Mouse (Mus musculus) granulocyte monocyte progenitor cell, adult 5-6 weeks (primary cell): Measurements from ENCODE around the gene H2afj. TPM values are rescaled to one million over a fixed set of nuclear protein-coding genes. Genes with fewer than 3 reads are reported as not detected.
"Not testable (repeated sequence)": the region's sequence is repeated elsewhere in the genome, so short reads cannot be mapped to it uniquely, and the experiment has no call there.

ENCODE experiments used
- ATAC-seq: replicated peaks from 2 replicates; pipeline ENCODE4 v1.8.0; 2016; ENCODE audit warnings: mild to moderate bottlenecking, moderate TSS enrichment, inconsistent platforms; ENCODE audit not compliant: poor library complexity, severe bottlenecking
- total RNA-seq, 2 experiments: library from RNA; stranded (forward) in 1 of 2; stranded (reverse) in 1 of 2; fragments of 200-712, 200-1000 nt in 1 of 2; fragments of >200 nt in 1 of 2; fragmentation: Nextera tagmentation in 1 of 2; gene quantifications; 2 replicates each; pipeline ENCODE4 v1.2.3; 2014 to 2017

H2afj gene
- 30.2 and 52.4 TPM in 2 replicates for total RNA-seq (2014; fragmentation: Nextera tagmentation)
- total RNA-seq (2017) = 69.6 and 88.9 TPM in 2 replicates

DNA sequence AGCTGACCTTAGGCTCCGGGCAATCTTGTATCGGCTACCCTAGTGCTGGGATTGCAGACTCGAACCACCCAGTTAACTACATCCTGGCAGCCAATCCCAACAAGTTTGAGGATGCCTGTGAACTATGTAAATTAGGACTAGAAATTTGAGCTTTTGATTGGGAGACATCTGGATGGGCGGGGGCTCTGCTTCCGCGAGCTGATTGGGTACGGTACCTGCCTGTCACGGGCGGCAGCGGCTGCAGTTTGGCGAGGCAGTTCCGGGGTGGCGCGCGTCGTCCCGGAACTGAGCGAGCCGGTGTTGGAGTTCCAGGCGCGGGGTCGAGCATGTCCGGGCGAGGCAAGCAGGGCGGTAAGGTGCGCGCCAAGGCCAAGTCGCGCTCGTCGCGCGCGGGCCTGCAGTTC is at the start of gene H2afj:
H2afj (plus strand) TSS at position 231 of the 404 bp plus-strand sequence.
- ATAC-seq = peak; percentile 52

- ATAC-seq = peak; percentile 17; the same call in 1 of the 2 replicates
These were observed 44.1 kb upstream of the H2afj start for GRCm38 (mm10) chr6:136763912-136764311.

DNA sequence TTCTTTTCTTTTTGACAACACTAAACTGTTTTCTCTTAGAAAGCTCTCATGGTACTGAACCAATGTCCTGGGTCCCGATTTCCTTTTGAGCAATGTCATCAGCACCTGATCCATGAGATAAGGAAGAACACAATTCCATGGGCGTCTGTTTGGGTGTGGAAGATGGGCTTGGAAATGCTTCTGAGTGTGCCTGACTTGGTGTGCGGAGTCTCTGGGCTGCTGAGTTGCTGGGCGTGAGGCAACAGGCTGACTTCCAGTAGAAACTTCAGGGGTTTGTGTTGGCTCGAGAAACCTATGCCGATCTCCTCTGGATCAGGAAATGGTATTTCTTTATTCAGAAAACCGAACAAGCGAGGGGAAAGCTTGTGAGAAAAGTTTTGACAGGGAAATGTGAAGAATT is 38.9 kb upstream of the H2afj start:
- no peak for ATAC-seq

DNA sequence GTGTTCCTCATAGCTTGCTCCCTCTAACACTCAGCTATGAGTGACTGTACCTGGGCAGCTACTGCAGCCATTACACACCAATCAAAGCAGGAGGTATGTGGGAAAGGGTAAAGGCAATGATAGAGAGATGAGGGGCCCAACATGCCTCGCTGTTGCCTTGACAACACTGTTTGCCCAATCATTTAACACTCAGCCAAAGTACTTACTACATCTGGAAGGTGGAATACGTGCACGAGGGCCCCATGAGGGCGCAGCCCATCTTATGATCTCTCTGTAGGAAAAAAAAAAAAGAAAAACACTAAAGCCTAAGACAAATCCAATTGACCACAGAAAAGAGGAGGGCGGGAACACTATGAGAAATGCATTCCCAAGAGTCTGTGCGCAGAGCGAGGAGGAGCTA is 38.2 kb upstream of the H2afj start:
- ATAC-seq = no peak

DNA sequence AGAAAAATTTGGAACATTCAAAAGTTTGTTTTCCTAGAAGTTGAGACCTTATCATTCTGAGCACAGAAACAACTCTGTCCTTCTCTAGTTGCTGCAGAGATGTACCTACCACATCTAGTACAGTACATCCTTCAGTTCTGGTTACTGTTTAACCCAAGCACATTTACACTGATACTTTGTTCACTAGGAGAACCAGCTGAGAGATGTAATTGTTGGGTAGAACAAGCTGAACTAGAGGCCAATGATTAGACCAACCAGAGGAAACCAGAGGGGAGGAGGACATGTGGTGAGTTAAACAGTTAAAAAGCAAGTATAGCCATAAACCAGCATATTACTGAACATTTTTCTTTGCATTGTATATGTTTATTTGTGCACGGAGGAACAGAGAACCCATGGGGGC is 31.7 kb upstream of the H2afj start:
- ATAC-seq = no peak

GRCm38 (mm10) chr6:136781377-136781986 is 26.6 kb upstream of the H2afj start, which contains the start of gene Gucy2c:
Gene Gucy2c (minus strand): TSS chr6:136781765.
- no peak for ATAC-seq

- no peak for ATAC-seq
These were observed 25.9 kb upstream of the H2afj start for GRCm38 (mm10) chr6:136782146-136782545.

GRCm38 (mm10) chr6:136782761-136783160 is 25.3 kb upstream of the H2afj start:
- ATAC-seq = no peak

- no peak for ATAC-seq
These were observed 18.6 kb upstream of the H2afj start for GRCm38 (mm10) chr6:136789391-136789971.

- ATAC-seq = peak; percentile 58
These were observed 14.9 kb upstream of the H2afj start for GRCm38 (mm10) chr6:136792884-136793758.

GRCm38 (mm10) chr6:136793831-136794525 is 14.1 kb upstream of the H2afj start:
- ATAC-seq = peak; percentile 67

GRCm38 (mm10) chr6:136795110-136795509 is 12.9 kb upstream of the H2afj start:
- no peak for ATAC-seq

DNA sequence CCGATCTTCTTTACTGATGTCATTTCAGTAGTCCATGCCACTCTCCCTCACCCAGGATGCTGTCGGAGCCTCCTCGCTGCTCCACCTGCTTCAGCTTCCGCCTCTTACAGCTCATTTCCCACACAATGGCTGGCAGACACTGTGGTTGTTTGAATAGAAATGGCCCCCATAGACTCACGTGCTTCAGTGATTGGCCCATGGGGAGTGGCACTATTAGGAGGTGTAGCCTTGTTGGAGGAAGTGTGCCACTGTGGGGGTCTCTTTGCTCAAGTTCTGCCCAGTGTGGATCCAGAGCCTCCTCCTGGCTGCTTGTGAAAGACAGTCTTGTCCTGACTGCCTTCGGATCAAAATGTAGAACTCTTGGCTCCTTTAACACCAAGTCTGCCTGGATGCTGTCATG is 12.2 kb upstream of the H2afj start:
- ATAC-seq = no peak

DNA sequence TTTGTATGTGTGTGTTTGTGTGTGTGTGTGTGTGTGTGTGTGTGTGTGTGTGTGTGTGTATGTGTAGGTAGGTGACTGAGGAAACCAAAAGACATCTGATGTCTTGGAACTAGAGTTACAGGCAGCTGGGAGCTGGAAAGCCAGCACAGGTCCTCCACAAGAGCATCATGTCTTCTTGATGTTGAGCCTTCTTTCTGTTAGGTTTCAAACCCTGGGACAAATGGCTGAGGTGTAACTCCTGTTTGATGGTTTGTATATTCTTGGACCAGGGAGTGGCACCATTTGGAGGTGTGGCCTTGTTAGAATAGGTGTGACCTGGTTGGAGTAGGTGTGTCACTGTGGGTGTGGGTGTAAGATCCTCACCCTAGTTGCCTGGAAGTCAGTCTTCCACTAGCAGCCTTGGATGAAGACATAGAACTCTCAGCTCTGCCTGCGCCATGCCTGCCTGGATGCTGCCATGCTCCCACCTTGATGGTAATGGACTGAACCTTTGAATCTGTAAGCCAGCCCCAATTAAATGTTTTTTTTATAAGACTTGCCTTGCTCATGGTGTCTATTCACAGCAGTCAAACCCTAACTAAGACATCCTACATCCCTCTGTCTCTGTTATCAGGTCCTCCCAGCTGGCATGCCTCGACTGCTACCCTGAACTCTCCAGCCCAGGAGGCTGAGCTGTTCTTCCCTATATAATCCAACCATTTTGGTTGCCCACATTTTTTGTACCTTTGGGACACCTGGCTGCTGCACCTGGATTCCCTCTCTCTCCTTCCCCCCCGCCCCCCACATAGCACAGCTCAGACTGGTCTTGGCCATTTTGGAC is 10.0 kb upstream of the H2afj start:
- not testable (repeated sequence) for ATAC-seq

DNA sequence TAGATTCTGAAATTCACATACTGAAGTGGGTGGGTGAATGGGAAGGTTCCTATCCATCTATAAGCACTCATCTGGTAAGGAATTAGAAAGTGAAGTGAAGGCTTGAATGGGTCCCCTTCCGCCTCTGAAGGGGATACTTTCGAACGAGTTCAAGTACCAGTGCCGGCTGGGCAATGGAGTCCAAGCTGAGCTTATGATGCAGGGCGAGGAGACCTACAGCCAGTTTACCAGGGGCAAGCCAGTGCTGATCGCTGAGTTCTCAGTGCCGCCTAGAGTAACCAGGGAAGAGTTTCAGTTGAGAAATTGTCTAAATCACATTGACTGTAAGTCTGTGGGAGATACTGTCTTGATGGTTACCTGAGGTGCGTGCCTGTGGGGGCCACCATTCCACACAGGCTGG is 7.3 kb upstream of the H2afj start:
- ATAC-seq = no peak

- no peak for ATAC-seq
These were observed 6.8 kb upstream of the H2afj start for GRCm38 (mm10) chr6:136801274-136801673.

- ATAC-seq = 0 out of 2 replicates have a peak, but pooled peaks have one; percentile 0
These were observed 4.8 kb upstream of the H2afj start for GRCm38 (mm10) chr6:136803093-136803738.

GRCm38 (mm10) chr6:136803739-136804633 is 4.1 kb upstream of the H2afj start, which contains the start of gene Hist4h4:
Gene Hist4h4 (minus strand): TSS chr6:136804415.
- ATAC-seq = peak; percentile 46
